Mouse (Mus musculus) midbrain, embryonic 11.5 days (tissue): ENCODE data around the gene Gpc6. TPM values are rescaled to one million over a fixed set of nuclear protein-coding genes. Genes with fewer than 3 reads are reported as not detected.

ENCODE experiments used
- ATAC-seq: fragments of 200-750 bp; cut with Nextera tagmentation; 2 replicates; pipeline ENCODE4 v1.8.0; 2017; ENCODE audit warnings: moderate TSS enrichment, moderate library complexity; ENCODE audit not compliant: low FRiP score
- DNase-seq: peaks from one replicate; pipeline ENCODE4 v3.0.0; 2015; ENCODE audit warnings: low spot score; ENCODE audit errors: missing footprints
- H3K27ac ChIP-seq: fragments of 300-500 bp; sonication (generic); 2 replicates; pipeline ENCODE4 v1.5.1; 2014; ENCODE audit warnings: low read depth, low read length
- H3K27me3 ChIP-seq: fragments of 300-500 bp; sonication (generic); 2 replicates; pipeline ENCODE4 v1.6.1; 2014; ENCODE audit warnings: mild to moderate bottlenecking, low read length, moderate library complexity, mixed read lengths; ENCODE audit not compliant: control insufficient read depth, insufficient read depth
- H3K36me3 ChIP-seq: fragments of 300-500 bp; sonication (generic); 2 replicates; pipeline ENCODE4 v1.6.1; 2014; ENCODE audit warnings: mild to moderate bottlenecking, low read length, moderate library complexity, mixed read lengths; ENCODE audit not compliant: control insufficient read depth, insufficient read depth
- H3K4me1 ChIP-seq: fragments of 300-500 bp; sonication (generic); 2 replicates; pipeline ENCODE4 v1.6.1; 2014; ENCODE audit warnings: low read length; ENCODE audit not compliant: control insufficient read depth, insufficient read depth
- H3K4me2 ChIP-seq: fragments of 300-500 bp; sonication (generic); 2 replicates; pipeline ENCODE4 v1.6.1; 2014; ENCODE audit warnings: mild to moderate bottlenecking, moderate library complexity
- H3K4me3 ChIP-seq: fragments of 300-500 bp; sonication (generic); 2 replicates; pipeline ENCODE4 v1.5.1; 2014; ENCODE audit warnings: low read depth, low read length
- H3K9ac ChIP-seq: fragments of 300-500 bp; sonication (generic); 2 replicates; pipeline ENCODE4 v1.6.1; 2014; ENCODE audit warnings: low read length
- H3K9me3 ChIP-seq: fragments of 300-500 bp; sonication (generic); 2 replicates; pipeline ENCODE4 v1.6.1; 2016; ENCODE audit warnings: low read length; ENCODE audit not compliant: control insufficient read depth
- WGBS: fragments of 180-500 bp; shearing (Covaris S2); extraction: QIAGEN DNeasy Blood & Tissue Kit; methylation state at CpG from one replicate; pipeline ENCODE4 v1.1.7; 2014; 5-methylcytosine and 5-hydroxymethylcytosine counted together
- polyA plus RNA-seq: library from polyadenylated mRNA; unstranded; fragments of >200 nt; fragmentation: Nextera tagmentation; extraction: Ambion mirVana; gene quantifications from 2 replicates; pipeline ENCODE4 v1.2.1, GENCODE M21; 2014

Gene Gpc6
- polyA plus RNA-seq, 1 experiment from 2014 or later: 24.6 TPM

GRCm38 (mm10) chr14:117777866-117778500 lies 852.9 kb downstream of the Gpc6 start:
- ATAC-seq (no peak), DNase-seq (no peak)
- WGBS: 93% methylated on average over 13 of the region's 13 CpGs
- Histone ChIP-seq H3K27me3 (no peaks in the 10 kb centered on the region), H3K36me3 (no peaks in the 10 kb centered on the region), H3K9me3 (no peaks in the 10 kb centered on the region), H3K4me2 (no peak overlapping the region), H3K9ac (no peak overlapping the region), H3K27ac (no peak overlapping the region), H3K4me1 (no peaks in the 10 kb centered on the region), H3K4me3 (no peak overlapping the region)

GRCm38 (mm10) chr14:117778538-117779413 lies 853.7 kb downstream of the Gpc6 start:
- DNase-seq (no peak), ATAC-seq (no peak)
- no peaks in the 10 kb centered on the region for H3K36me3 ChIP-seq
- no peak overlapping the region for H3K4me3 ChIP-seq
- H3K9ac ChIP-seq: no peak overlapping the region
- no peaks in the 10 kb centered on the region for H3K4me1 ChIP-seq
- H3K9me3 ChIP-seq: no peaks in the 10 kb centered on the region
- WGBS: 86% methylated on average over 15 of the region's 15 CpGs
- no peak overlapping the region for H3K4me2 ChIP-seq
- no peak overlapping the region for H3K27ac ChIP-seq
- no peaks in the 10 kb centered on the region for H3K27me3 ChIP-seq

GRCm38 (mm10) chr14:117781724-117782123 lies 856.6 kb downstream of the Gpc6 start:
- H3K4me3 ChIP-seq: no peak overlapping the region
- WGBS: 78% methylated on average over 5 of the region's 5 CpGs
- DNase-seq: no peak
- H3K27ac ChIP-seq: no peak overlapping the region
- H3K9me3 ChIP-seq: no peaks in the 10 kb centered on the region
- no peak for ATAC-seq
- H3K4me1 ChIP-seq: no peaks in the 10 kb centered on the region
- H3K27me3 ChIP-seq: no peaks in the 10 kb centered on the region
- H3K4me2 ChIP-seq: no peak overlapping the region
- H3K9ac ChIP-seq: no peak overlapping the region
- H3K36me3 ChIP-seq: no peaks in the 10 kb centered on the region

- Histone ChIP-seq H3K27ac (no peak overlapping the region), H3K4me1 (no peaks in the 10 kb centered on the region), H3K27me3 (no peaks in the 10 kb centered on the region), H3K4me3 (no peak overlapping the region), H3K4me2 (no peak overlapping the region), H3K9ac (no peak overlapping the region), H3K36me3 (no peaks in the 10 kb centered on the region), H3K9me3 (no peaks in the 10 kb centered on the region)
- 68% methylated on average over 8 of the region's 8 CpGs for WGBS
- 0 out of 2 replicates have a peak, but pooled peaks have one; percentile 17 for ATAC-seq
- peak; percentile 86 for DNase-seq
These were observed 858.7 kb downstream of the Gpc6 start for GRCm38 (mm10) chr14:117783671-117784262.

DNA sequence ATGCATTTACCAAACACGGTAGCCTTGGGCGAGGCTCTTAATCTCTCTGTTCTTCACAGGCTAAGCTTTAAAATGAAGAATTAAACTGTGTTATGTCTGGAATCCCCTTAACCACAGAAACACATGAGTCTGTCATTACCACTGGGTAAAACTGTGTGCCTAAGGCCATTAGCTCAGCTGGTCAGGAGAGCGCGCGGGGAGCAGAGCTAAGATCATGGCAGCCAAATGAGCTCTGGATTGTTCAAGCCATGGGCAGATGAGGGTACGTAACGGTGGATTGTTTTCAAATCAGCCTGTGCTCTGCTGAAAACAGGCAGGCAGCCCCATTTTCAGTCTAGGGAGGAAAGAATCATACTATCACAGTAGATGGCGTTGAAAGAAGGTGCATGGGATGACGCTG lies 859.8 kb downstream of the Gpc6 start:
- 89% methylated on average over 9 of the region's 9 CpGs for WGBS
- Histone ChIP-seq H3K9me3 (no peaks in the 10 kb centered on the region), H3K4me1 (no peaks in the 10 kb centered on the region), H3K4me3 (no peak overlapping the region), H3K4me2 (no peak overlapping the region), H3K27ac (no peak overlapping the region), H3K27me3 (no peaks in the 10 kb centered on the region), H3K36me3 (no peaks in the 10 kb centered on the region), H3K9ac (no peak overlapping the region)
- no peak for ATAC-seq
- DNase-seq: no peak

GRCm38 (mm10) chr14:117785507-117786085 lies 860.5 kb downstream of the Gpc6 start:
- no peak overlapping the region for H3K27ac ChIP-seq
- 85% methylated on average over 15 of the region's 15 CpGs for WGBS
- H3K4me3 ChIP-seq: no peak overlapping the region
- H3K27me3 ChIP-seq: no peaks in the 10 kb centered on the region
- H3K9ac ChIP-seq: no peak overlapping the region
- no peak for DNase-seq
- no peak for ATAC-seq
- no peaks in the 10 kb centered on the region for H3K9me3 ChIP-seq
- no peaks in the 10 kb centered on the region for H3K4me1 ChIP-seq
- no peaks in the 10 kb centered on the region for H3K36me3 ChIP-seq
- no peak overlapping the region for H3K4me2 ChIP-seq

- H3K9ac ChIP-seq: no peak overlapping the region
- no peaks in the 10 kb centered on the region for H3K9me3 ChIP-seq
- H3K4me3 ChIP-seq: no peak overlapping the region
- H3K36me3 ChIP-seq: no peaks in the 10 kb centered on the region
- ATAC-seq: no peak
- no peaks in the 10 kb centered on the region for H3K4me1 ChIP-seq
- H3K27ac ChIP-seq: no peak overlapping the region
- DNase-seq: no peak
- WGBS: 53% methylated on average over 7 of the region's 7 CpGs
- H3K4me2 ChIP-seq: no peak overlapping the region
- H3K27me3 ChIP-seq: no peaks in the 10 kb centered on the region
These were observed 861.5 kb downstream of the Gpc6 start for GRCm38 (mm10) chr14:117786647-117787046.

- Histone ChIP-seq H3K4me2 (no peak overlapping the region), H3K9ac (no peak overlapping the region), H3K9me3 (no peaks in the 10 kb centered on the region), H3K27me3 (no peaks in the 10 kb centered on the region), H3K36me3 (no peaks in the 10 kb centered on the region), H3K4me1 (no peaks in the 10 kb centered on the region), H3K4me3 (no peak overlapping the region), H3K27ac (no peak overlapping the region)
- DNase-seq: no peak
- ATAC-seq: no peak
- 85% methylated on average over 2 of the region's 2 CpGs for whole genome bisulfite sequencing
These were observed 869.8 kb downstream of the Gpc6 start for GRCm38 (mm10) chr14:117794874-117795273.

- 84% methylated on average over 5 of the region's 5 CpGs for WGBS
- H3K27me3 ChIP-seq: no peaks in the 10 kb centered on the region
- no peak overlapping the region for H3K9ac ChIP-seq
- H3K4me1 ChIP-seq: peaks cover 3% of the 10 kb centered on the region; the same call in 1 of the 2 replicates
- no peaks in the 10 kb centered on the region for H3K36me3 ChIP-seq
- H3K9me3 ChIP-seq: no peaks in the 10 kb centered on the region
- ATAC-seq (no peak), DNase-seq (no peak)
- no peak overlapping the region for H3K4me2 ChIP-seq
- no peak overlapping the region for H3K27ac ChIP-seq
- H3K4me3 ChIP-seq: no peak overlapping the region
These were observed 871.5 kb downstream of the Gpc6 start for GRCm38 (mm10) chr14:117796661-117797060.
